Mouse (Mus musculus) thymus, adult 2 months (tissue): Measurements from ENCODE around the gene Gtf2h1.

Experiments used
- CTCF ChIP-seq: fragments of 200-500 bp; IDR thresholded peaks from 2 replicates; pipeline ENCODE4 v1.5.1; 2012; ENCODE audit warnings: mild to moderate bottlenecking, control low read depth, low read length, moderate library complexity, borderline replicate concordance; ENCODE audit not compliant: control insufficient read depth, poor library complexity, insufficient read depth; ENCODE audit errors: extremely low read depth
- POLR2A ChIP-seq: fragments of 200-500 bp; IDR thresholded peaks from 2 replicates; pipeline ENCODE4 v1.6.1; 2012; ENCODE audit warnings: mild to moderate bottlenecking, low read length, control low read depth, moderate library complexity; ENCODE audit not compliant: control insufficient read depth, poor library complexity, insufficient read depth; ENCODE audit errors: extremely low read depth

DNA sequence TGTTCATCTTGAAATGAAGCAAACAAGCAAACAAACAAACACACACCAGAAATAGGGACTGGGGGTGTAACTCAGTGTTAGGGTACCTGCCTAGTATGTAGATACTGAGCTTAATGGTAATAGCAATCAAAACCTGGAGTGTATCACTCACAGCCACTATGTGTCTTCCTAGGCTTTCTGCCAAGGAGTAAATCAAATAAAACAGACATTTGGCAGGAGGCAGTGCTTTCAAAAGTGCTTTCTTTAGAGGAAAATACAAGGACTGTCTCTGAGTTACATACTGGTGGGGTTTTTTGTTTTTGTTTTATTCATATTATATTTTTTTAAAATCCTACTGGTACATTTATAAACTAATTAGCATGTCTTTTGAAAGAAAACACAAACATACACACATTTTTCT, 28.5 kb upstream of the Gtf2h1 start:
- TF ChIP-seq CTCF (no peak), POLR2A (no peak)
